Mouse (Mus musculus): ENCODE measurements around the gene Tmem209.
A peak's percentile ranks its signal among the peaks of the same experiment; 100 is the strongest.

Gene Tmem209

DNA sequence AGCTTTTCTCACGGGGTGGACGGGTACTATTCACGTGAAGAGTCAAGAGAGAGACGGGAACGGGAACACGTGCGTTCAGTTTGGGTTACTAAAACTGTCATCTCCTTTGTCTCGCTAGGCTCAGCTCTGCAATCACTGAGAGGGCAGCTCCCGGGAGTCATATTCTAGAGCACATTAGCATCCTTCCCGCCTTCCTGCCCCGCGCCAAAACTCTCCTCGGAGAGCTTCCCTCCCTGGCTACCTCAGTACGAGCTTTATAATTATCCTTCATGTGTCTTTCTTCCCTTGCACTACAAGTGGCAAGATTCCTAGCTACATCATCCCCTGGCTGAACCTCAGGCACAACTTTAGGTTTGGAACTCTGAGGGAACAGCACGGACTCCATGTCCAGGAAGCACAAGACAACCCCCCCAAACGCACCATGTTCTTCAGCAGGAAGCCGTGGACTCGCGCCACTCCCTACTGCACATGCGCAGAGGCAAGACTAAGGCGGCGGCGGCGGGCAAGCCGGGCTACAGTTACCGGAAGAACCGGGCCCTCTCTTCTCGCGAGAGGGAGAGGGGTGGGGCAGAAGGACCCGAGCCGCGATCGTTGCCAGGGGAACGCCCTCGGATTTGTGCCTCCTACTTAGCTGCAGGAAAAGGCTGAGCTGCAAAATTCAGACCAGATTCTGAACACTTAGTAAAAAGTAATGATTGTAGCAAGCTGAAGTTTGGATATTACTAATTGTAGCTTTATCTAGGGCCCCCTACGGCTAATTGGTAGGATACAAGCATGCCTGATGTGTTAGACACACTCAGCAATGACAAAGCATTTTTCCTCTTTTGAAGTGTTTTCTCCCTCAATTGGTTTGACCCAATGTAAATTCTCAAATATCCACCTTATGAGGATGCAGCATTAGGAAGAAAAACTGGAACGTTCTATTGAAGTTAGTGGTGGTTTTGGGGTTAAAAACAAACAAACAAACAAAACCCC, at the start of gene Tmem209, which contains the start of gene Ssmem1:
Gene Tmem209 (minus strand): TSS at position 519 of the 975 bp plus-strand sequence.
Gene Ssmem1 (plus strand): TSS at position 585 of the 975 bp plus-strand sequence.
- peak; percentile 99 for DNase-seq

DNA sequence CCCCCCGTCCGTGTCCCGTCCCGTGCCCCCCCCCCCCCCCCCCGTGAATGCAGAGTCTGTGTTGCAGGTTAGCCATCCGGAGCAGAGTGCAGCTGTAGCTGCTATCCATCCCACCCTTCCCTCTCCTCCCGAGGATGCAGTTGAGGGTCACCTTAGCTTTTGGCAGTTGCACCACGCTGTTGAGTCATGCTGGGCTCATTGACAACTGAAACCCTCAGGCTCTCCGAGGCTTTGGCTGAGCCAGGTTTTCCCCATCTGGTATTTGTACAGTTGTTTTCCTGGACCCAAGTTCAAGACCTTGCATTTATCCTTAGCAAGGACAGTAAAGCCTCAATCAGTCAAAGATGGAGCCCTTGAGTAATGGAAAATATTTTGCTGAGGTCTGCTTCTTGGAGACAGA, 46.5 kb upstream of the Tmem209 start:
- DNase-seq: no peak

DNA sequence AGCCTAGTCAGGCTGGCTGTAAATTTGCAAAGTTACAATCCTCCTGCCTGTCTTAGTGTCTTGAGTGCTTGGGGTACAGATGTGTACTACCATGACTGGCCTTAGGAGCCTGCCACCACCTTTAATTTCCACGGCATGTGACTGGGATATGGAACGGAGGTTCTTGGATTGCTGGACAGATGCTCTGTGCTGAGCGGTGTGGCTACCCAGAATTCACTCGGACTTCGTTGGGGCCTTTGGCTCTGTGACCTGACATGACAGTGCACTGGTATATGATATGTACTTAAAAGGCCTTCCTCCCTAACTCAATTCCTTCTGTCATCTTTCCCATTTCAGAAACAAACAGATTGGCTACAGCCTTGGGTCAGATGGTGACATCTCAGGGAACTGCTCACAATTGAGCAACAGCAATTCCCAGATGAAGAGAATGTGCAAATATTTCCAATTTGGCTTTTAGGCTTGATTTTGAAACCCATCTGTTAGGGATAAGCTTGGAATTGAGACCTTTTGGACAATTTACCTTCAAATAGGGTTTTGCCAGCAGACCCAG, 45.1 kb upstream of the Tmem209 start:
- DNase-seq: peak in 1 of 2 experiments; percentile 39

DNA sequence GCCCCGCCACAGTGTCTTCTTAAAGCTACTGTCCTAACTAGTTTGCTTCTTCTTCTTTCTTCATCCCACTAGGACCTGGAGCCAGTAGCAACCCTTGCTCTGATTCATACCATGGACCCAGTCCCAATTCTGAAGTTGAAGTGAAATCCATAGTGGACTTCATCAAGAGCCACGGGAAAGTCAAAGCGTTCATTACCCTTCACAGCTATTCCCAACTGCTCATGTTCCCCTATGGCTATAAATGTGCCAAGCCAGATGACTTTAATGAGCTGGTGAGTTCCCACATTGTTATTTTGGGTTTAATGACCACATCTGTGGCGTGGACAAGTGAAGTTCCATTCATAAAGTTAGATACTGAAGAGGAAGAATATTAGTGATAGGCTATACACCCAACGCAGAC, 44.5 kb upstream of the Tmem209 start:
- DNase-seq: no peak

DNA sequence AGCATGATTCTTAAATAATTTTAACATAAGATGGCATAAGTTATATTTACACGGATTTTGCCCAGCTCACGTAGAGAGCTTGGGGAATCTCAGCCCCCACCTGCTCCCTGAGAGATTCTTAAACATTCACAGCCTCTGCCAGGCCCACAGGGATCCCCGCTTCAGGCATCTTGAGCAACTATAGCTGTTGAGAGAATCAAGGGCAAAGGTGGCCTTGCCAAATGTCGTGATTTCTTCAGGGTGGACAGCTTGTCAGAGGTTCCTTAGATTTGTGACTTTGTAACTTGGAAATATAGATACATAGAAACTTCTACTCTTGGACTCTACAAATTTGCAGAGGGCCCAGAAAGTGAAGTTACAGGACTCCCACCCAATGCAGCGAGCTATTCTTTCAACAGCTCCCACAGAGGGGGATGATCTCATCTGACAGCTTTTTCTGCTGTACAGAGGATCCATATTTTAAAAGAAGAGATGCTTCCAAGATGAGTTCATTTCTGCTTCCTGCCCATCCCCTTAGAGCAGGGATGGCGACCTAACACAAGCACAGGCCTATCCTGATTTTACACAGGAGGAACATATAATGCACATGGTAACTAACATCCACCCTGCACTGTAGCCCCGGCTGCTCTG, 43.9 kb upstream of the Tmem209 start:
- no peak for DNase-seq

DNA sequence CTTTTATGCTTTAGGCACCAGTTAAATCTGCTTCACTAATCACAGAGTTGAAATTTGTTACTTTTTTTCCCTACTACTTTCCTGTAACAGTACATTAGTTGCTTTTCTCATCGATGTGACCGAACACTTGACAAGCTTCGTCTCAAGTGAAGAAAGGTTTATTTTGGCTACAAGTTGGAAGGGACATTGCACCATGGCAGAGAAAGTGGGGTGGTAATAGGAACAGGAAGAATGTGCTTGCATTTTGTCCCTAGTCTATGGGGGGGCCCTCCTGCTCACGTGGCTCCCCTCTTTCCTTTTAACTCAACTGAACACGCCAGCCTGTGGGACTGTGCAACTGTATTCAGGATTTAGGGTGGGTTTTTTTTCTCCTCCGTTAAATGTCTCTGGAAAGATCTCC, 43.0 kb upstream of the Tmem209 start:
- no peak for DNase-seq

DNA sequence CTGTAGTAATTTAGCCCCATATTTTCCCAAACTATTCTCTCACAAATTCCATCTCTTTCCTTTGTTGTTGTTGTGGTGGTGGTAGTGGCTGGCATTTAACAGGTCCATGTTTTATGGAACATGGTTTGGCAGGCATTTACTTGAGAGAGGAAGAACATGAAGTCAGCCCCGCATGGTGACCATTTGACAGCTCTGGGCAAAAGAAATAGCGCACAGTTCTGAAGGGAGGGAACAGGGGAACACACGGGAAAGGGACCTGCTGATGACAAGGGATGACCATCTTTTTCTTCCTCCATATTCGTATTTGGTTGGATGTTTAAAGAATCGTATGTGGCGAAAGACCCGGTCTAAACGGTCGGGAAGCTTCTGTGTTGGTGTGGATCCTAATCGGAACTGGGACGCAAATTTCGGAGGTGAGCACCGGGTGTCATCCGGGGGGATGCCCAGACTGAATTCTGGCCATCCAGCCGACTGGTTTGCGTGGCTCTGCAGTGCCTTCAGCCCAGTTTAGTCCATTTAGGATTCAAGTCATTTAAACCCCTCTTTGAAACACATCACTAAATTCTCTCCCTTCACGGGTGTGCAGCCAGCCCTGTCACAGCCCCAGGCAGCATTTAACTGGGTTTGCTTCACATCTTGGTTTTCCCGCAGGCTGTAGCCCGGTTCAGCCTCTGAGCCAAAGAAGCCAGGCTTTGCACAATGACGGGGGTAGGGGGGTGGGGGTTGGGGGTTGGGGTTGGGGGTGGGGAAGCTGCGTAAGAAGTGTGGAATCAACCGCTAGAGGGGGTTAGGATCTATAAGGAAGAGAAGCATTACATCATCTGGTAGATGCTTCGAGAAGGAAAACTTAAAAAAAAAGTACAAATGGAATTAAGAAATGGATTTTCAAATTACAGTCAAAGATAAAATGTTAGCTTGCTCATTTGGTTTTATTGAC, 42.3 kb upstream of the Tmem209 start:
- DNase-seq: peak; percentile 62 to 71

DNA sequence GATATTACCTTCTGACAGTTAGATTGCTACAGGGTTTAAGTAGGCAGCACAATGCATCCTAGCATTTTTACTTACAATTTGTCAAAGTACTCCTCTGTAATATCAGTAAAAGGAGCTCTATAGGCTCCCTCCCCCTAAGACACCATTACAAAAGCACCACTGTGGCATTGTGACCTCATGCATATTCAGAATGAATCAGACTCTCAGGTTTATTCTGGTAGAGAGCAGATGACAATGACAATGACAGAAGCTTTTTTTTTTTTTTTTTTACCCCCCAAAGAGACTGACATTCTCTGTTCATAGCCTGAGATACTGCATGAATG, 41.6 kb upstream of the Tmem209 start:
- no peak for DNase-seq

DNA sequence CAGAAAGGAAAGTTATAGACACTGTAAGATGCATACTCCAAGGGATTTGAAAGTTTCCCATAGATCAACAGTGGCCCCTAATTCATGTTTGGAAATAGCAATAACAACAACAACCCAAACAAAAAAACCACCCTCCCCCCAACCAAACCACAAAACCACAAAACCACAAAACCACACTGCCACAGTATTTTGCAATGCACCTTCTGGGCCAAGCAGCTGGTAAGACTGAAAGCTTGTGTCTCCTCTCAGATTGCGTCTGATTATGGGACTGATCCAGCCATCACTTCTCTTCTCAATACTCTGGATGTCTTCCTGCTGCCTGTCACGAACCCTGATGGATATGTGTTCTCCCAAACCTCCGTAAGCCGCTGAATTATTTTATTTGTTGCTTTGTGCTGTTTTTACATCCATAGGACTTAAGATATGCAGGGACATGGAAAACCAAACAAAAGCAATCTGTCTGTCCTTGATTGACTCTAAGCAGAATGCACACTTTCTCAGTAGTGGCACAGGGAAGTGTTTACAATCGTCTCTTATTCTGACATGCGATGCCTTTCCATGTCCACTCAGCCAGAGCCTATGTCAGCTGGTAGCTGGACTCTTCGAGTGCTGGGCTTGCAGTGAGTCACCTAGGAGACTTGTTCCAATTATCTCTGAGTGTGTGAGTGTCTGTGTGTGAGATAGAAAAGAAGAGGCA, 41.1 kb upstream of the Tmem209 start:
- DNase-seq: no peak

DNA sequence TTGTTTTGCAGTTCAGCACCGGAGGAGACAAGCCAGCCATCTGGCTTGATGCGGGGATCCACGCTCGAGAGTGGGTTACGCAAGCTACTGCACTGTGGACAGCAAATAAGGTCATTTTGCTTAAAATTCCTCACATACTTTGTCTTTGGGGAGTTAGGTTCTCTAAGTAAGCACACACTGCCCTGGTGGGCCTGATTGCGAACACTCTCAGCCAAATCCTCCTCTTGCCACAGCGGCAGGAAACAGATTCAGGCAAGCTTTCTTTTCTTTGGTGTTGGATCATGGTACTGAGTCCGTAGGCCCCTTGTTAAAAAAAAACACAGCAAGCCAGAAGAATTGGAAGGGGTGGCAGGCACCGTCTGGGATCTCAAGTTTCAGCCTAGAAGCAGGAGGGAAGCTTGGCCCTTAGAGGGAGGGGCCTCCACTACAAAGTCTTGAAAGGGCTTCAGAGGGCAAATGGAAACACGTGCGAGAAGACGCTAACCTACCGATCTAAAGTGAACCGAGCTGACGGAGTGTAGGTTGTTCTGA, 39.7 kb upstream of the Tmem209 start:
- peak; percentile 55 to 65 for DNase-seq

DNA sequence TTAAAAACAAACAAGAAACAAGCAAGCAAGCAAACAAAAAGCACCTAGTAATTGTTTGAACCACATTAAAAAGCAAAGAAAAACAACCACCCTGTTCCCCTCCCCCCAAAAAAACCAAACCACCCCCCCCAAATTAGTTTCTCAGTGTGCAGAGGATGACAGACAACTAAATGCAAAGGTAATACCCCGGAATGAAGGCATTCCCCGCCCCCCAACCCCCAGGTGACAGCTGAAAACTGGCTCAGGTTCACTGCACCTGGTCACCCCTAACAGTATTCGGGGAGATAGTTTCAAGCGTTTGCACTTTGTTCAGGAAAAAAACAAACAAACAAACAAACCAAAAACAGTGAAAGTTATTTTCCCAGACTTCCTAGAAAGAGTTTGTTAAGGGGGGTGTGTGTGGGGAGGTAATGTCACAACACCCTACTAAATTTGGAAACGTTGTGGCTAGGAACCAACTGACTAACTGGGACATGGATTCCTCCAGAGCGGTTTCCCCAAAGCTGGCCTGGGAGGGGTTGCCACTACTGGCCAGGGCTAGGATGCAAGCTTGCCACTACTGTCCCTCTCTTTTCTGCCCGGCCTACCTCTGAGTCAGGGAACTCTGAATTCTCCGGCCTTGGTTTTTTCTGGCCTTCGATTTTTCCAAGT, 38.2 kb upstream of the Tmem209 start:
- DNase-seq: peak; percentile 33 to 55

DNA sequence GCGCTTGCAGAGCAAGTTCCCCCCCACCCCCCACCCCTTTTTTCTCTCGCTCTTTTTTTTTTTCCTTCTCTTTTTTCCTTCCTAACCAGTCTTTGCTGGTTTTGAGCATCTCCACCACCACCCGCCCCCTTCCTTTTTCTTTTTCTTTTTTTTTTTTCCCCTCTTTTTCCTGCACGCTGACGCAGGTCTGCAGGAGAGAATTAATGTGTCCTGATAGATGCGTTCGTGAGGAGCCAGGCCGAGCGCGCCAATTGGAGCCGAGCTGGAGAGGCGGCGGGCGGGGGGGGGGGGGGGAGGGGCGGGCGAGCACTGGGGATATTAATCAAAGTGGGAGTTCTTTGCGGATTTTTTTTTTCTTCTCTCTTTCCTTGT, 37.7 kb upstream of the Tmem209 start:
- DNase-seq: peak; percentile 76 to 84

DNA sequence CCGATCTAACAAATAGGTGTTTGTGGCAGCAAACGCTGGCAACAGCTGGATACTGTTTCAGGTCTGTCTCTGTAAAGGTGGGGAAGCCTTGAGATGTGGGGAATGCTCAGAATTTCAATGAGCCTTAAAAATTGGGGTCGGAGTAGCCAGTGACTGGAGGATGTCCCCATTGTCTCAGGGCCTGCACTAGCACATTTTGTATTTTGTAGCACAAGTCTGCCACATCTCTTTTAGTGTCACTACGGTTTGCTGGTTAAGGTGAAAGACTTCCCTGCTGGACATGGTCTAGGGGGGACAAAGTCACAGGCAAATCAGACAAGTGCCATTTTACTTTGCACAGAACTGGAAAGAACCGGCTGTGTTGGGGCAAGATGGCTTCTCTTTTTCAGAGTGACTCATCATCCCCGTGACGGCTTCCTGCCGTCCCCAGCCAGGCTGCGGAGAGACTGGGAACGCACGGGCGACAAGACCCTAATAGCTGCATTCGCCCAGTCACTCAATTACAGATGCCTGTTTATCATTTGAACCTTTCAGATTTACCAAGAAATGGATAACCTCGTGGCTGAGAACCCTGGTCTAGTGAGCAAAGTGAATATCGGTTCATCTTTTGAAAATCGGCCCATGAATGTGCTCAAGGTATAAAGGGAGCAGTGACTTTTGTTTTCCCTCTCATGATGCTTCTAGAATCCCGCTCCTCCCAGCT, 37.1 kb upstream of the Tmem209 start:
- peak; percentile 61 to 69 for DNase-seq

DNA sequence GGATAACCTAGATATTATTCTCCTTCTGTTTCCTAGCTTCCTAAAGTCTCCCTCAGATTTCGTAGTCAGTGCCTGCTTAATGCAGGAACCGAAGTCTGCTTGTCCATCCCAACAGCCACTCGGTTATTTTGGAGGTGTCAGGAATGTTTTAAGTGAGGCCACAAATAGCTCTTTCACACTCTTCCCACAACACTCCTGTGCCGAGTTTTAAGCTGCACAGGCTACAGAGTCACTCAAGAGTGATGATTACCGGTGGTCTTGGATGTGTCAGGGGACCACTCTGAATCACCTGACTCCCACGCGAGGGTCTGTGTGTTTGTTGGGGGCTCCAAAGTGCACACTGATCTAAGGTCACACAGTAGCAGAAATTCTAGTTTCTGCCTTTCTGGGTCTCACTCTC, 36.1 kb upstream of the Tmem209 start:
- DNase-seq: no peak

DNA sequence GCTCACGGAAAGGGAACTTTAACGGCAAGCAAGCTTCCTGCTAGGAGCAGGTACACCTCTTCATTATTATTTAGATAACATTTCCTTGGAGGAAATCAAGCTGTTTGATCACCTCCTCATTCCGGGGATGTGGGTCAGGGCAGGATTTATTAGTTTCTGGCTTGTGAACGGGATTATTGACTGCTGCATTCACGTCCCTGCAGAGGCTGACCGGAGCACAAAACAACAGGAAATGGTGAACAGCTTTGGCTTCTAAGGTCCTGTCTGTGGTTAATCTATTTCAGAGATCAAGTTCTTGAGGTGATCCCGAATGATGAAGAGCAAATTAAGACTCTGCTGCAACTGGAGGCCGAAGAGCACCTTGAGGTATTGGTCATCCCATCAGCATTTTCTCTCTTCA, 34.3 kb upstream of the Tmem209 start:
- no peak for DNase-seq

DNA sequence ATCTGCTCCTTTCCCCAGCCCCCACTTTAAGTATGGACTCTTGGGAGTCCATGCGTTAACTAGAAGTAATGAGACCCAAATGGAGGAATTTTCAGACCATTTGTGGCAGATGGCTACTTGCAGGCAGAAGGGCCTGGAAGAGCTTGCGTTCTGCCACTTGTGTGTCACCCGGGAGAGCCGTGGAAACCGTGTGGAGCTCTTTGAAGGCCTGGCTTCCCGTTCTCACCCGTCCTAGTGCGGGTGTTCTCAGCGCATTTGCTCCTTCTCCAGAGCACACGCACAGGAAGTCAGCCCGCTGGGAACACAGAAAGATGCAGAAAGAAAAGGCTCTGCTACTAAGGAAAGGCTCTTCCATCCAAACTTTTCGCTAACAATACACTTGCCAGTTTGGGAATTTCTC, 33.5 kb upstream of the Tmem209 start:
- DNase-seq: no peak

DNA sequence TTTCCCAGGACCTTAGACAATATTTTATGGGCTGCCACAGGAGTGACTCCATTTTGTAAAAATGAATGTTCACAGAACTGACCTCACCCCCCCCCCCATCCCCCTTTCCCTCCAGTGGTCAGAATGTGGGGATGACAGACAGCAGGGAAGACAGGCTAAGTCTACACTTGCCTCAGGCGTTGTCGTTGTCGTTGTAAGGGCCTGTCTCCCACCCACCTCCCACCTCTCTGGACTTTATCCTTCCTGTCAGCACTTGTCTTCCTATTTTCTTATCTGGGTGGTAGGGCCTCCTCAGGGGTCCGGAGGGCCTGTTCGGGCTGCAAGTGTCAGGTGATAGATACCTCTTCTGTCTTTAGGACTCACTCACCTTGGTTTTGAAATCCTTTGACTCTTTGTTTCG, 32.7 kb upstream of the Tmem209 start:
- DNase-seq: no peak

DNA sequence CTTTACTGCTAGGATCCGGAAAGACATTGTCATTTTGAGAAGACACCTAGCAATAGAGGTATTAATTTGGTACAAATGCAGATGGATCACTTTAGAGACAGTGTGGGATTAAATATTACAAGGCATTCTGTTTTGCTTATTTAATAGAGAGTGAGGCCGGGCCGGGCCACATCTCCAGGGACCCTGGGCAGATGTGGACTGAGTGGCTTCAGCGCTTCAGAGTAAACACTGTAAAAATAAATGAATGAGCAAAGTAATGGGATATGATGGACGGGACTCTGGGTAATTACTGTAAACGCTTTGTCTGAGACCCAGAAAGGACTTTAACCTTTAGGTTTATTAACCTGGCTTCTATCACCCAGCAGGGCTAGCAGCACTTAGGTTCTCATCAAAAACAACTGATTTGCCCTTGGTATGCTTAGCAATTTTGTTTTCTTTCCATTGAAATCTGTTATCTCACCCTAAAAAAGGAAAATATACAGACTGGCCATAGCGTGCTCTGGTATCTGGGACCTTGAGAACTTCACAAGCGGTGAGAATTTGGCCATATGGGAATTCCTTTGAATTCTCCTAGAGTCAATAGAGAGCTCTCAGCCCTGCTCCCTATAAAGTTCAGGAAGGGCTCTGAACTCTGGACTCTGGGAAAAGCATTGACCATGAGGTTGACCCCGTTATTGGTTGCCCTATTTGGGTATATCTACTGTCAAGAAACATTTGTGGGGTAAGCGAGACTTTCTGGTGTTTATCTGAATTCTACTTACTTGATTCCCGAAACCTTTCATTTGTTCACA, 31.6 kb upstream of the Tmem209 start, which contains the start of gene Cpa2:
Gene Cpa2 (plus strand): TSS at position 574 of the 791 bp plus-strand sequence.
- DNase-seq: no peak

DNA sequence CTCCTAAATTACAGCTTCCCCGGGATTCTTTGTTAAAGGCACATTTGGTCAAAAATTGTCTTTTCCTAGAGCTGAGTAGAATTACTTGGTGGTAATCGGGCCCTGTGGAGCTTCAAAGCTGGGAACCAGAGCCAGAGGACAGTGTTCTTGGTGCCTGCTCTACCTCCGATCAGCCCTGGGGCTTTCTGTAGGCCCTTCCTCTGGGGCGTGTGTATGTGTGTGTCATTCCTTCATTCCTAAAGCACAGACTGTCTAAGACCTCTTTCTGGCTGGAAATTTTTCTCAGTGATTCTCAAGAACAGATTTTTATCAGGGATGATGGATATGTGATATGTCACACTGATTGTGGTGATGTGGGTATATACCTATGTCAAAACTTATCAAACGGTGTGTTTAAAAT, 29.2 kb upstream of the Tmem209 start:
- DNase-seq: no peak

DNA sequence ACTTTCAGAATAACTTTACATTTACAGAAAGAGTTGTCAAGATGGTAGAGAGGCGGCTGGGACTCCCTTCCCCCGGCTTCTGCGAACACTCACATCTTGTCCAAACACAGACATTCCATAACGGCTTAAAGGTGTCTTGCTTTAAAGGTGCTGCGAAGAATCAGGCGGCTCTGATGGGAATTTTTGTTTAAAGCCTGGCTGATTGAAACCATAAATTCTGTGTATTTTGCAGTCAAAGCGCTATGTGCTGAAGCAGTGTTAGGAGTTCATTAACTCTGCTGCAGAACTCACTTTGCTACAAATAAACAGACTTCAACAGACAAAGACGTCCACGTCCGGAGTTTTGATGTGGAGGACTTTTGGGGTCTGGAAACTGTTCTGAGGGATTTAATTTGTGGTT, 28.7 kb upstream of the Tmem209 start:
- no peak for DNase-seq
